Mouse (Mus musculus): ENCODE results near the gene Rin2. TPM values are rescaled to one million over a fixed set of nuclear protein-coding genes. Genes with fewer than 3 reads are reported as not detected.

Gene Rin2
- polyA plus RNA-seq, 1 experiment from 2014 or later, result 32.5 TPM

- Histone ChIP-seq H3K9ac (replicated peaks; ENCODE audit: low read length) (no peak overlapping the region), H3K36me3 (ENCODE audit: insufficient read depth, low read length) (no peaks in the 10 kb centered on the region), H3K4me2 (replicated peaks; ENCODE audit: low read depth, low read length) (no peak overlapping the region), H3K4me3 (ENCODE audit: low read length) (no peak overlapping the region), H3K4me1 (ENCODE audit: insufficient read depth, low read length) (peaks cover 14% of the 10 kb centered on the region; the same call in 1 of the 2 replicates), H3K27ac (ENCODE audit: low read length) (0 out of 2 replicates have a peak overlapping the region, but pooled peaks have one; percentile 23), H3K9me3 (ENCODE audit: low read length) (no peaks in the 10 kb centered on the region), H3K27me3 (ENCODE audit: insufficient read depth, low read length) (no peaks in the 10 kb centered on the region)
- ATAC-seq (ENCODE audit: low FRiP score, low TSS enrichment), result no peak
- WGBS, result 53% methylated on average over 8 of the region's 8 CpGs
Measured at GRCm38 (mm10) chr2:145700237-145700985, 25.4 kb downstream of the Rin2 start.

- no peak overlapping the region for H3K4me2 ChIP-seq (replicated peaks; ENCODE audit: low read depth, low read length)
- H3K4me3 ChIP-seq (ENCODE audit: low read length), result no peak overlapping the region
- 77% methylated on average over 12 of the region's 12 CpGs for WGBS
- H3K9ac ChIP-seq (replicated peaks; ENCODE audit: low read length), result no peak overlapping the region
- H3K36me3 ChIP-seq (ENCODE audit: insufficient read depth, low read length), result no peaks in the 10 kb centered on the region
- ATAC-seq (ENCODE audit: low FRiP score, low TSS enrichment), result no peak
- H3K27ac ChIP-seq (ENCODE audit: low read length), result no peak overlapping the region
- H3K9me3 ChIP-seq (ENCODE audit: low read length), result no peaks in the 10 kb centered on the region
- peaks cover 14% of the 10 kb centered on the region; the same call in 1 of the 2 replicates for H3K4me1 ChIP-seq (ENCODE audit: insufficient read depth, low read length)
- no peaks in the 10 kb centered on the region for H3K27me3 ChIP-seq (ENCODE audit: insufficient read depth, low read length)
Measured at GRCm38 (mm10) chr2:145701605-145702335, 26.8 kb downstream of the Rin2 start.

GRCm38 (mm10) chr2:145704738-145705137 is 29.7 kb downstream of the Rin2 start:
- H3K4me2 ChIP-seq (replicated peaks; ENCODE audit: low read depth, low read length), result no peak overlapping the region
- H3K27me3 ChIP-seq (ENCODE audit: insufficient read depth, low read length), result no peaks in the 10 kb centered on the region
- H3K4me3 ChIP-seq (ENCODE audit: low read length), result no peak overlapping the region
- ATAC-seq (ENCODE audit: low FRiP score, low TSS enrichment), result no peak
- no peak overlapping the region for H3K9ac ChIP-seq (replicated peaks; ENCODE audit: low read length)
- peaks cover 14% of the 10 kb centered on the region; the same call in 1 of the 2 replicates for H3K4me1 ChIP-seq (ENCODE audit: insufficient read depth, low read length)
- no peaks in the 10 kb centered on the region for H3K9me3 ChIP-seq (ENCODE audit: low read length)
- 76% methylated on average over 7 of the region's 7 CpGs for WGBS
- no peak overlapping the region for H3K27ac ChIP-seq (ENCODE audit: low read length)
- H3K36me3 ChIP-seq (ENCODE audit: insufficient read depth, low read length), result no peaks in the 10 kb centered on the region

- no peaks in the 10 kb centered on the region for H3K9me3 ChIP-seq (ENCODE audit: low read length)
- 29% methylated on average over 11 of the region's 11 CpGs for WGBS
- no peak overlapping the region for H3K9ac ChIP-seq (replicated peaks; ENCODE audit: low read length)
- H3K4me2 ChIP-seq (replicated peaks; ENCODE audit: low read depth, low read length), result no peak overlapping the region
- no peaks in the 10 kb centered on the region for H3K27me3 ChIP-seq (ENCODE audit: insufficient read depth, low read length)
- H3K4me1 ChIP-seq (ENCODE audit: insufficient read depth, low read length), result no peaks in the 10 kb centered on the region
- H3K27ac ChIP-seq (ENCODE audit: low read length), result no peak overlapping the region
- H3K4me3 ChIP-seq (ENCODE audit: low read length), result no peak overlapping the region
- ATAC-seq (ENCODE audit: low FRiP score, low TSS enrichment), result peak; percentile 88
- peaks cover 20% of the 10 kb centered on the region for H3K36me3 ChIP-seq (ENCODE audit: insufficient read depth, low read length)
Measured at GRCm38 (mm10) chr2:145709727-145710389, 34.8 kb downstream of the Rin2 start.

GRCm38 (mm10) chr2:145711512-145711911 is 36.5 kb downstream of the Rin2 start:
- H3K4me3 ChIP-seq (ENCODE audit: low read length), result no peak overlapping the region
- H3K4me2 ChIP-seq (replicated peaks; ENCODE audit: low read depth, low read length), result no peak overlapping the region
- no peak for ATAC-seq (ENCODE audit: low FRiP score, low TSS enrichment)
- WGBS, result 63% methylated on average over 3 of the region's 3 CpGs
- H3K9ac ChIP-seq (replicated peaks; ENCODE audit: low read length), result no peak overlapping the region
- no peaks in the 10 kb centered on the region for H3K4me1 ChIP-seq (ENCODE audit: insufficient read depth, low read length)
- peaks cover 25% of the 10 kb centered on the region for H3K36me3 ChIP-seq (ENCODE audit: insufficient read depth, low read length)
- H3K27me3 ChIP-seq (ENCODE audit: insufficient read depth, low read length), result no peaks in the 10 kb centered on the region
- no peak overlapping the region for H3K27ac ChIP-seq (ENCODE audit: low read length)
- H3K9me3 ChIP-seq (ENCODE audit: low read length), result peaks cover 2% of the 10 kb centered on the region; the same call in 1 of the 2 replicates

GRCm38 (mm10) chr2:145712026-145712425 is 37.0 kb downstream of the Rin2 start:
- WGBS, result 21% methylated on average over 3 of the region's 3 CpGs

GRCm38 (mm10) chr2:145717539-145717938 is 42.5 kb downstream of the Rin2 start:
- ATAC-seq (ENCODE audit: low FRiP score, low TSS enrichment), result no peak
- H3K9me3 ChIP-seq (ENCODE audit: low read length), result peaks cover 2% of the 10 kb centered on the region; the same call in 1 of the 2 replicates
- H3K36me3 ChIP-seq (ENCODE audit: insufficient read depth, low read length), result peaks cover 25% of the 10 kb centered on the region
- no peak overlapping the region for H3K27ac ChIP-seq (ENCODE audit: low read length)
- H3K4me3 ChIP-seq (ENCODE audit: low read length), result no peak overlapping the region
- whole genome bisulfite sequencing, result 94% methylated on average over 1 of the region's 1 CpGs
- no peaks in the 10 kb centered on the region for H3K4me1 ChIP-seq (ENCODE audit: insufficient read depth, low read length)
- no peaks in the 10 kb centered on the region for H3K27me3 ChIP-seq (ENCODE audit: insufficient read depth, low read length)
- no peak overlapping the region for H3K4me2 ChIP-seq (replicated peaks; ENCODE audit: low read depth, low read length)
- no peak overlapping the region for H3K9ac ChIP-seq (replicated peaks; ENCODE audit: low read length)

More at GRCm38 (mm10) chr2:145712026-145712425, 37.0 kb downstream of the Rin2 start:
- no peak overlapping the region for H3K4me3 ChIP-seq (ENCODE audit: low read length)
- H3K4me2 ChIP-seq (replicated peaks; ENCODE audit: low read depth, low read length), result no peak overlapping the region
- no peak for ATAC-seq (ENCODE audit: low FRiP score, low TSS enrichment)
- H3K27ac ChIP-seq (ENCODE audit: low read length), result no peak overlapping the region
- H3K36me3 ChIP-seq (ENCODE audit: insufficient read depth, low read length), result peaks cover 25% of the 10 kb centered on the region
- H3K4me1 ChIP-seq (ENCODE audit: insufficient read depth, low read length), result no peaks in the 10 kb centered on the region
- no peaks in the 10 kb centered on the region for H3K27me3 ChIP-seq (ENCODE audit: insufficient read depth, low read length)
- no peak overlapping the region for H3K9ac ChIP-seq (replicated peaks; ENCODE audit: low read length)
- peaks cover 2% of the 10 kb centered on the region; the same call in 1 of the 2 replicates for H3K9me3 ChIP-seq (ENCODE audit: low read length)

GRCm38 (mm10) chr2:145718624-145719183 is 43.7 kb downstream of the Rin2 start:
- H3K9me3 ChIP-seq (ENCODE audit: low read length), result peaks cover 2% of the 10 kb centered on the region; the same call in 1 of the 2 replicates
- peak; percentile 57; the same call in 1 of the 2 replicates for ATAC-seq (ENCODE audit: low FRiP score, low TSS enrichment)
- no peaks in the 10 kb centered on the region for H3K4me1 ChIP-seq (ENCODE audit: insufficient read depth, low read length)
- H3K27ac ChIP-seq (ENCODE audit: low read length), result no peak overlapping the region
- no peak overlapping the region for H3K4me3 ChIP-seq (ENCODE audit: low read length)
- H3K27me3 ChIP-seq (ENCODE audit: insufficient read depth, low read length), result no peaks in the 10 kb centered on the region
- peaks cover 19% of the 10 kb centered on the region for H3K36me3 ChIP-seq (ENCODE audit: insufficient read depth, low read length)
- H3K9ac ChIP-seq (replicated peaks; ENCODE audit: low read length), result no peak overlapping the region
- 74% methylated on average over 5 of the region's 5 CpGs for WGBS
- no peak overlapping the region for H3K4me2 ChIP-seq (replicated peaks; ENCODE audit: low read depth, low read length)

GRCm38 (mm10) chr2:145720157-145720556 is 45.1 kb downstream of the Rin2 start:
- Histone ChIP-seq H3K9me3 (ENCODE audit: low read length) (peaks cover 2% of the 10 kb centered on the region; the same call in 1 of the 2 replicates), H3K27ac (ENCODE audit: low read length) (no peak overlapping the region), H3K4me1 (ENCODE audit: insufficient read depth, low read length) (no peaks in the 10 kb centered on the region), H3K27me3 (ENCODE audit: insufficient read depth, low read length) (no peaks in the 10 kb centered on the region), H3K4me3 (ENCODE audit: low read length) (no peak overlapping the region), H3K36me3 (ENCODE audit: insufficient read depth, low read length) (peaks cover 5% of the 10 kb centered on the region; the same call in 1 of the 2 replicates), H3K9ac (replicated peaks; ENCODE audit: low read length) (no peak overlapping the region), H3K4me2 (replicated peaks; ENCODE audit: low read depth, low read length) (no peak overlapping the region)
- 62% methylated on average over 3 of the region's 3 CpGs for WGBS
- no peak for ATAC-seq (ENCODE audit: low FRiP score, low TSS enrichment)
